In the genomic region with DNA sequence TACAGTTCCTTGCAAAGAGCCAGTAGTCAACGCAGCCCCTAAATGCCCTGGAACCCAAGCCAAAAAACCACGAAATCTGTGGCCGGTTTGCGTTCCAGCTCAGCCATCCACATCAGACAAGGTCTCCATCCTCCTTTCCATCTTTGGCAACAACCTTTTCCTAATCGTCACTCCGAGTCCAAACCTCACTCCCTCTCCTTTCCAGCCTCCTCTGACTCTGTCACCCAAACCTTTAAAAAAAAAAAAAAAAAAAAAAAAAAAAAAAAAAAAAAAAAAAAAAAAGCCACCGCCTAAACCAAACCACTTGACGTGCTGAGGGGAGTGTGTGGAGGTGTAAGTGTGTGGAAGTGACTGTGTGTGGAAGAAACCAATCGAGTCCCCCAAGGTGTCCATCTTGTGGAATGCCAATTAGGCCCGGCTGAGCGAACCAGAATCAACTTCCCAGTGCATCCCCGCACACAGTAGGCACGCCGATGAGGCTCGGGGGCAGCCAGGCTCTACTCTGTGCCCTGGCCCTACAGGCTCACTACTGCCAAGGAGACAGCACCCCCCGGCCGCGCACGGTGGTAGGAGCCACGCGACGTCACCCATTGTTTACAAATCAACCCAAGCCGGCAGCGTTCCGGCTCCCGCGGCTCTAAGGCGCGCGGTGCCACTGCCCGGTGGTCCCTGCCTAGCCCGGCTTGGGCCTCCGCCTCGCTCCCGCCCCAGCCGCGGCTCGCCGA, we compare ENCODE assay signal across 8 mouse cellular contexts. TPM values are rescaled to one million over a fixed set of nuclear protein-coding genes. Genes with fewer than 3 reads are reported as not detected.
DNase-seq lines count a peak whose midpoint lies in the region; ATAC-seq lines count a peak whose summit lies in the region.

A gene (plus strand): TSS at position 590 of the 725 bp plus-strand sequence.

- ATAC-seq in common myeloid progenitor, adult 5-6 weeks (replicated peaks; ENCODE audit: low read depth, poor library complexity, severe bottlenecking) = peak; percentile 88
- ATAC-seq in megakaryocyte progenitor cell, adult 5-6 weeks (replicated peaks; ENCODE audit: poor library complexity) = peak; percentile 79

- DNase-seq in ZHBTc4 (ENCODE audit: low read depth, low spot score) = peak; percentile 94
- peak; percentile 80 to 84 for DNase-seq in gastrocnemius, adult 8-10 months (ENCODE audit: low spot score in 2 of 2)
- DNase-seq in hindlimb bud, embryonic 11.5 days (ENCODE audit: extremely low spot score, low read depth, low spot score) = peak; percentile 66
- peak; percentile 87 to 92 for DNase-seq in left cerebral cortex, adult 9 months (ENCODE audit: low spot score in 2 of 2)
- DNase-seq in right cerebral cortex, postnatal 14 days = peak; percentile 86
- peak; percentile 81 to 88 for DNase-seq in urinary bladder, postnatal 36 days (ENCODE audit: low spot score in 2 of 2)

RNA-seq across cellular contexts. Expression of the gene that starts here (rescaled TPM):
- total RNA-seq in common myeloid progenitor, adult 5-6 weeks (2017) = 9.9 and 14.7 TPM in 2 replicates
- 1 to 10 TPM; 3.6 to 8.4 (median 6.4) TPM for total RNA-seq in gastrocnemius, adult 8-10 months (2022)
- total RNA-seq in megakaryocyte progenitor cell, adult 5-6 weeks (2015) = 9.1 TPM in 2 replicates
- total RNA-seq in megakaryocyte progenitor cell, adult 5-6 weeks (2017) = 9.5 and 11.7 TPM in 2 replicates

Comparison
In these comparisons a context has a peak if more than half of its experiments do, and no peak if none do; other contexts are left out.
1. Peak in every context shown above with its lines: DNase-seq and ATAC-seq.